Comparison of ENCODE assay signal across 8 mouse cellular contexts in genomic region chr16:89960186-89960878, GRCm38 (mm10).
DNase-seq lines count a peak whose midpoint lies in the region; ATAC-seq and TF ChIP-seq lines count a peak whose summit lies in the region.

No protein-coding gene starts in this region.

- no peak for TF ChIP-seq EP300 in heart, postnatal 0 days (IDR thresholded peaks at IDR 0.05; ENCODE audit: low read depth)
- no peak for TF ChIP-seq EP300 in liver, postnatal 0 days (IDR thresholded peaks at IDR 0.05; ENCODE audit: low read depth)

- H3K36me3 ChIP-seq in ES-E14 (ENCODE audit: control insufficient read depth, insufficient read depth, low read length, poor library complexity, severe bottlenecking) = no peaks in the 10 kb centered on the region
- no peaks in the 10 kb centered on the region for H3K36me3 ChIP-seq in forebrain, embryonic 14.5 days (ENCODE audit: control insufficient read depth, insufficient read depth, low read length)
- H3K36me3 ChIP-seq in heart, postnatal 0 days (replicated peaks; ENCODE audit: control insufficient read depth, insufficient read depth, low read length) = no peaks in the 10 kb centered on the region
- no peaks in the 10 kb centered on the region for H3K36me3 ChIP-seq in liver, postnatal 0 days (replicated peaks; ENCODE audit: insufficient read depth, low read length)
- no peaks in the 10 kb centered on the region for H3K36me3 ChIP-seq in neural tube, embryonic 15.5 days

- under 1% methylated on average over 33 of the region's 33 CpGs for WGBS in forebrain, embryonic 14.5 days
- 1% methylated on average over 27 of the region's 33 CpGs for WGBS in heart, postnatal 0 days
- 3% methylated on average over 33 of the region's 33 CpGs for WGBS in liver, postnatal 0 days (ENCODE audit: insufficient replicate concordance)
- under 1% methylated on average over 33 of the region's 33 CpGs for WGBS in neural tube, embryonic 15.5 days

- peak overlapping the region; percentile 56 to 57 for H3K4me3 ChIP-seq in ES-E14 (ENCODE audit: insufficient read depth in 1 of 2, low read depth in 1 of 2, low read length in 2 of 2, poor library complexity in 1 of 2, severe bottlenecking in 1 of 2)
- peak overlapping the region; percentile 33 for H3K4me3 ChIP-seq in forebrain, embryonic 14.5 days (ENCODE audit: low read depth, low read length)
- peak overlapping the region; percentile 58 for H3K4me3 ChIP-seq in heart, postnatal 0 days (ENCODE audit: low read depth, low read length)
- H3K4me3 ChIP-seq in liver, postnatal 0 days (ENCODE audit: low read depth, low read length) = peak overlapping the region; percentile 43
- H3K4me3 ChIP-seq in neural tube, embryonic 15.5 days (replicated peaks) = peak overlapping the region; percentile 40

- no peak for DNase-seq in ES-E14 (ENCODE audit: low read depth, low spot score)
- peak; percentile 71 for DNase-seq in brain, embryonic 14.5 days (ENCODE audit: low read depth)
- DNase-seq in forebrain, embryonic 14.5 days (ENCODE audit: low spot score) = peak; percentile 55
- peak; percentile 38 for DNase-seq in heart, postnatal 0 days (ENCODE audit: low spot score)
- DNase-seq in layer of hippocampus, adult 18-20 months (ENCODE audit: low spot score in 2 of 2) = peak; percentile 64 to 76
- peak; percentile 34 for DNase-seq in liver, postnatal 0 days
- DNase-seq in yolk sac, embryonic 10.5 days (ENCODE audit: low spot score) = peak; percentile 31

- H3K27ac ChIP-seq in ES-E14 (ENCODE audit: insufficient read depth, low read depth, low read length, poor library complexity, severe bottlenecking) = 0 out of 2 replicates have a peak overlapping the region, but pooled peaks have one; percentile 38
- H3K27ac ChIP-seq in forebrain, embryonic 14.5 days (ENCODE audit: low read depth, low read length) = 0 out of 2 replicates have a peak overlapping the region, but pooled peaks have one; percentile 9
- no peak overlapping the region for H3K27ac ChIP-seq in heart, postnatal 0 days (ENCODE audit: low read depth)
- H3K27ac ChIP-seq in liver, postnatal 0 days (ENCODE audit: low read depth) = no peak overlapping the region
- H3K27ac ChIP-seq in neural tube, embryonic 15.5 days (replicated peaks) = 0 out of 2 replicates have a peak overlapping the region, but pooled peaks have one; percentile 33

- TF ChIP-seq POLR2A in brain, embryonic 14.5 days (IDR thresholded peaks at IDR 0.05; ENCODE audit: borderline replicate concordance, extremely low read depth, insufficient read depth, insufficient read length, poor library complexity, severe bottlenecking) = no peak

- H3K4me2 ChIP-seq in forebrain, embryonic 14.5 days (ENCODE audit: low read length) = peak overlapping the region; percentile 74
- peak overlapping the region; percentile 93 for H3K4me2 ChIP-seq in heart, postnatal 0 days (ENCODE audit: low read depth, low read length)
- H3K4me2 ChIP-seq in liver, postnatal 0 days (ENCODE audit: low read depth, low read length) = peak overlapping the region; percentile 75
- H3K4me2 ChIP-seq in neural tube, embryonic 15.5 days = peak overlapping the region; percentile 79

- peak; percentile 70 for ATAC-seq in forebrain, embryonic 14.5 days
- ATAC-seq in heart, postnatal 0 days (ENCODE audit: insufficient read depth, low read depth) = peak; percentile 44
- no peak for ATAC-seq in liver, postnatal 0 days
- ATAC-seq in neural tube, embryonic 15.5 days (ENCODE audit: low FRiP score) = peak; percentile 67

- H3K27me3 ChIP-seq in forebrain, embryonic 14.5 days (replicated peaks; ENCODE audit: control insufficient read depth, insufficient read depth, low read length) = no peaks in the 10 kb centered on the region
- H3K27me3 ChIP-seq in heart, postnatal 0 days (ENCODE audit: control insufficient read depth, insufficient read depth, low read length) = peaks cover 9% of the 10 kb centered on the region; the same call in 1 of the 2 replicates
- peaks cover 4% of the 10 kb centered on the region; the same call in 1 of the 2 replicates for H3K27me3 ChIP-seq in liver, postnatal 0 days (ENCODE audit: insufficient read depth, low read length)
- peaks cover 3% of the 10 kb centered on the region; the same call in 1 of the 2 replicates for H3K27me3 ChIP-seq in neural tube, embryonic 15.5 days (replicated peaks)

- in situ Hi-C loops in ES-E14 (cut with MboI; ENCODE audit: low sequenced_read_pairs in 2 of 2, unreplicated experiment in 2 of 2) = no loop called here

- H3K9ac ChIP-seq in ES-E14 (ENCODE audit: insufficient read depth, low read depth, low read length, poor library complexity, severe bottlenecking) = peak overlapping the region; percentile 64
- H3K9ac ChIP-seq in forebrain, embryonic 14.5 days (ENCODE audit: low read length) = peak overlapping the region; percentile 59
- peak overlapping the region; percentile 38 for H3K9ac ChIP-seq in heart, postnatal 0 days (replicated peaks; ENCODE audit: low read depth, low read length)
- H3K9ac ChIP-seq in liver, postnatal 0 days (replicated peaks) = 0 out of 2 replicates have a peak overlapping the region, but pooled peaks have one; percentile 38
- peak overlapping the region; percentile 33 for H3K9ac ChIP-seq in neural tube, embryonic 15.5 days (replicated peaks)

- H3K4me1 ChIP-seq in ES-E14 (ENCODE audit: control insufficient read depth in 2 of 2, insufficient read depth in 2 of 2, low read length in 2 of 2, poor library complexity in 1 of 2) = peaks cover 6 to 12% of the 10 kb centered on the region in 2 experiments
- peaks cover 13% of the 10 kb centered on the region for H3K4me1 ChIP-seq in forebrain, embryonic 14.5 days (ENCODE audit: control insufficient read depth, insufficient read depth, low read length)
- H3K4me1 ChIP-seq in heart, postnatal 0 days (ENCODE audit: control insufficient read depth, insufficient read depth) = 0 out of 2 replicates have a peak, but pooled peaks cover 12% of the 10 kb centered on the region
- H3K4me1 ChIP-seq in liver, postnatal 0 days (ENCODE audit: insufficient read depth) = peaks cover 7% of the 10 kb centered on the region; the same call in 1 of the 2 replicates
- H3K4me1 ChIP-seq in neural tube, embryonic 15.5 days = peaks cover 30% of the 10 kb centered on the region

- no peaks in the 10 kb centered on the region for H3K9me3 ChIP-seq in ES-E14 (ENCODE audit: control insufficient read depth, insufficient read depth, low read depth, low read length)
- no peaks in the 10 kb centered on the region for H3K9me3 ChIP-seq in forebrain, embryonic 14.5 days (replicated peaks; ENCODE audit: control insufficient read depth, low read length)
- no peaks in the 10 kb centered on the region for H3K9me3 ChIP-seq in heart, postnatal 0 days (replicated peaks; ENCODE audit: control insufficient read depth, low read length)
- no peaks in the 10 kb centered on the region for H3K9me3 ChIP-seq in liver, postnatal 0 days (ENCODE audit: low read length)
- H3K9me3 ChIP-seq in neural tube, embryonic 15.5 days (replicated peaks) = no peaks in the 10 kb centered on the region

- TF ChIP-seq CTCF in brain, embryonic 14.5 days (IDR thresholded peaks at IDR 0.05; ENCODE audit: borderline replicate concordance, extremely low read depth, insufficient read depth, insufficient read length) = no peak
- no peak for TF ChIP-seq CTCF in heart, postnatal 0 days (IDR thresholded peaks at IDR 0.05; ENCODE audit: low read depth)
- no peak for TF ChIP-seq CTCF in liver, postnatal 0 days (IDR thresholded peaks at IDR 0.05; ENCODE audit: low read depth)

TF ChIP-seq in ES-E14, 5 proteins besides CTCF, POLR2A, EP300 and RAD21:
- no peak for TF ChIP-seq HCFC1 (IDR thresholded peaks at IDR 0.05; ENCODE audit: borderline replicate concordance, insufficient read depth, low read length)
- no peak for TF ChIP-seq MAFK (IDR thresholded peaks at IDR 0.05; ENCODE audit: insufficient read depth, low read depth, low read length)
- TF ChIP-seq ZNF384 (IDR thresholded peaks at IDR 0.05; ENCODE audit: low read depth, low read length) = no peak
- no peak for TF ChIP-seq ZC3H11A (IDR thresholded peaks at IDR 0.05; ENCODE audit: borderline replicate concordance, low read depth, low read length)
- no peak for TF ChIP-seq CHD2 (IDR thresholded peaks at IDR 0.05; ENCODE audit: low read depth, low read length)

Comparison
In these comparisons a context has a peak if more than half of its experiments do, and no peak if none do; other contexts are left out.
1. H3K27ac ChIP-seq: peak in ES-E14 (single experiment), forebrain, embryonic 14.5 days (single experiment) and neural tube, embryonic 15.5 days (single experiment); none in heart, postnatal 0 days (single experiment) and liver, postnatal 0 days (single experiment).
2. Peak in every context shown above with its lines, with median percentiles within 50 percentile points of each other: H3K4me3 ChIP-seq, H3K9ac ChIP-seq and H3K4me2 ChIP-seq.